Mouse (Mus musculus) heart, postnatal 14 days (tissue): ENCODE results near the gene Npnt. TPM values are rescaled to one million over a fixed set of nuclear protein-coding genes. Genes with fewer than 3 reads are reported as not detected.

Experiments
- DNase-seq, 2 experiments: peaks; one replicate each; pipeline ENCODE4 v3.0.0; 2021 to 2022
- intact Hi-C: fragments of 180-260 bp; cut with DNase I; formaldehyde crosslinking; loops from one replicate; pipeline ENCODE4 v1.15.1; 2025
- long read RNA-seq, 2 experiments: library from polyadenylated mRNA; stranded (forward); transcript quantifications; one replicate each; pipeline ENCODE4 v2.0.0; 2021
- total RNA-seq, 2 experiments: library from RNA; stranded (reverse); gene quantifications; 2 replicates each; pipeline ENCODE4 v1.2.3; 2021

Gene Npnt
- total RNA-seq = 1 to 10 TPM; 3.5 to 5.5 TPM
- long read RNA-seq, experiment 1, full-length matches to known transcripts = 2 of 4 reads
- long read RNA-seq, experiment 1, partial matches to known transcripts = 1 of 4 reads
- long read RNA-seq, experiment 1, other reads (novel, unspliced or antisense) = 1 of 4 reads
- long read RNA-seq, experiment 2, full-length matches to known transcripts = 5 of 7 reads
- long read RNA-seq, experiment 2, partial matches to known transcripts = 2 of 7 reads
- long read RNA-seq, experiment 2, other reads (novel, unspliced or antisense) = 0 of 7 reads

DNA sequence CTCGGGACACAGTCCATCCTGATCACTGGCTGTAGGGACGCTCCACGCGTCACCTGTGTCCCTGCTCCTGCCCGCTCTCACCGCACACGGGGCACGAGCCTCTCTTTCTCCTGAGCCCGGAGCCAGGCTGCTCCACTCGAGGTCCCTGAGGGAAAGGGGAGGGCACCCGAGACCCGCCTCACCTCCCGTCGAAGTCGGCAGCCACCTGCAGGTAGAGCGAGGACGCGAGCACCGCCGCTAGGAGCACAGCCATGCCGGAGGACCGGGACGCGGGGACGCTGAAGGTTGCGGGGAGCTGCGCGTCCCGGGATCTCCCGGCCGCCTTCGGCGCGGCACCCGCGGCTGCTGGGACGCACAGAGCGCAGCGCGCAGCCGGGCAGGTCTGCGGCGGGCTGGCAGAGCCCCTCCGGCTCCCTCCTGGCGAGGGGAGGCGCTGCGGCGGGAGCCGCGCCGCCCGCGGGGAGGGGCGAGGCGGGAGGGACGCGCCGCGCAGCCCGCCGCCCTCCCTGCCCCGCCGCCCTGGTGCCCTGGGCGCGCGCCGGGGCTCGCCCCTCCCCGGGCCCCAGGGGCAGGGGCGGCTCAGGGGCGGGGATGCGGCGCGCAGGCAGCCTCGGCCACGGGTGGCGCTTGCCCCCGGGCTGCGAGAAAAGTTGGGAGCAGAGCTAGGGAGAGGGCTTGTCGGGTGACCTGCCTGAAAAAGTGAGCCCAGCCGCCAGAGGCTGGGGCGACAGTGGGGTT, at the start of gene Npnt:
Gene Npnt, minus strand, starts transcription at position 501 of the 738 bp plus-strand sequence.
- intact Hi-C loops = no loop called here
- DNase-seq = peak; percentile 16 to 38

DNA sequence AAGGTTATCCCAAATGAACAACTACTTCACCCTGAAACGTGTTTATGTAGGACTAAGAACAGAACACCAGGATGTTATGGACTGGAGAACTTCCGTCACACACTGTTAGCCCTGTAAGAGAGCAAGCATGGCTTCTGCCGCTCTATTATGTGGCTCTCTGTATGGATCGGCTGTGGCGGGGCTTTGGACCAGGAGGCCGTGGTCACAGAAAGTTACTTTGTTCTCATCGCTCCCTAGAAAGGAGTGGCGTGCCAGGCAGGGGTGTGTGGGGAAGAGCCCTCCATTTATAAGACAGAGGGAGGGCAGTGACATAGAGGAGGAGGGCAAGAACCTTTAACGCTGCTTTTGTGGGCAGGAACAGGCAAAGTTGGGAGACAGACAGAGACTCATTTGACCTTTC, 46.2 kb upstream of the Npnt start:
- DNase-seq = no peak
- intact Hi-C loops = no loop called here

DNA sequence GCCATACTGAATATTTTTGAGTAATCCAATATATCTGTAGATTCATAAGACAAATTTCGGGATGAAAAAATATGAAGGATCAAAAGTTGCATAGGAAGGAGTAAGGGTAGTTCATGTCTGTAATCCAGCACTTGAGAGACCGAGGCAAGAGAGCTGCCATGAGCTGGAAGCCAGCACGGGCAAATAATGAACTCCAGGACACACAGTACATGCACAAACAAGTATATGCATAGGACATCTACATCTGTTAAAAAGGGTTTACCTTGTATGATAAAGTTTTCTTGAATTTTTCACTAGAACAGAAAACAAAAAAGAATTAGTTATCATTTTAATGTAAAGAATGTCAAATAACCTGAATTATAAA, 45.8 kb upstream of the Npnt start:
- intact Hi-C loops = no loop called here
- DNase-seq = no peak

DNA sequence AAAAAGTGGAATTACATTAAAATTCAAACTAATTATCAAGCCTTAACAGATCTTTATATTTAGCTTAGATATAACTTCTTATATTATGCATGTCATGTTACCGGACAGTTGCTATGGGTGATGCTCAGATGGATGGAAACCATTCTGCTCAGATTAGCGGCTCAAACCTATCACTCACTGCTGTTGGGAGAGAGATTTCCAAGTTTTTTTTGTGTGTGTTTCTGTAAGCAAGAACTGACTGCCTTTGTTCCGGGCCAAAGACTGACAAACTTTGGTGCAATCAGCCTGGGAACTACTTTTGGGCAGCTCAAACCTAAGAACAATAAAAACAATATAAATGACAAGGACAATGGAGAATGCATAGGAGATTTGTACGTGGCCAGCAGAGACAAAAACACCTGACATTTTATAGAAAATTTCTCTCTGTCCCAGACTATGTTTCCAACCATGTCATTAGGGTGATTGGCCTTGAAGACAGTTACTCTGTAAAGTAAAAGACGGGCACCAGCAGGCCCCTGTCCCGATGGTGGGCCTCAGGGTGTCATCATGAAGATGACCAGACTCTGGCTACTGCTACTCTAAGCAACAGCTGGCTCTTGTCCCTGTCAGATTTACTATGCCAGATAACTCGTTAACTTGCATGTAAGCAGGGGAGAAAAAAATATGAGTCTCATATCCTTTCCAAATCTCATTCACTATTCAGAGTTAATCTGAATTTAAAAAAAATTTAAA, 45.2 kb upstream of the Npnt start:
- intact Hi-C loops = no loop called here
- no peak for DNase-seq

DNA sequence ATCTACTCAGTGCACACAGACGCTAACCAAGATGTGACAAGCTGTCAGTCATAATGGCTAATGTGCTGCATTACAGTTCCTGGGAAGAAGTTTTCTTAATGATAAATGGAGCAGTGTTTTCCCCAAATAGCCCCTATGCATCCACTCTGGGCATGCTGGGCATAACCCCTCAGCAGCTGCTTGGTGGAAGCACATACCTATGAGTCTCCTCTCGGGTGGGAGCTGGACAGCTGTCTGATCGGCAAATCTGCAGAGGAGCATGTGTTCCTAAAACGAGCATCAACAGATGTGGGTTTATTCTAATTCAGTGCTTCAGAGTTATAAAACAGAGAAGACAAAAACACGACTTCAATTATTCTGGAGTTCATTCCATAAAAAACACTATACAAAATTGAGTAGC, 36.1 kb upstream of the Npnt start:
- intact Hi-C loops = no loop called here
- DNase-seq = no peak

DNA sequence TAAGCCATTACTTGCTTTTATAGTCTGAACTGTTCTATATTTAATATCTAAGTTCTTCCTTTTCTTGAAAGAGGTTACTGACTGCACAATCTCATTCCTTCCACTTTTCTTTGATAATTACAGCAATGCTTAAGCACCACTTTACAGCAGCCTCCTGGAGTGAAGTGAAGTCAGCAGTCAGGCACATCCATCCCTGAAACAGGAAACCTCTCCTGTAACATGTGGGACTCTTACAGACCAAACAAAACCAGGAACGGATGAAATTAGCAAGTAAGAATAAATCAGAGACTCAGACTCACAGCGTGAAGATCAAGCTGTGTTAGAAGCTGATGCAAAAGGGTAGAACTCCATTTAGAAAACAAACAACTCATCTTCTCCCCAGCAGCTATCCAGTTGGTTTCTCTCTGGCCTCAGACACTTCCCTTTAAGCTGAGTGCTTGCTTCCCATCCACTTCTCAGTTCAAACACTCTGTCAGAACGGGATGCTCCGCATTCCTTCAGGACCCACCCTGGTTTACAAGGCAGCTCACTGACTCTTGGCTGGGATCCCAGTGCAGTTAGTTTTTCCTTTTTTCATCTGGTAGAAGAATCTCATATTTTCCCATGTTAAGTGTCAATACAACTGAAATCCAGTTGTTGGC, 33.9 kb upstream of the Npnt start:
- peak in 1 of 2 experiments; percentile 2 for DNase-seq
- intact Hi-C loops = no loop called here

DNA sequence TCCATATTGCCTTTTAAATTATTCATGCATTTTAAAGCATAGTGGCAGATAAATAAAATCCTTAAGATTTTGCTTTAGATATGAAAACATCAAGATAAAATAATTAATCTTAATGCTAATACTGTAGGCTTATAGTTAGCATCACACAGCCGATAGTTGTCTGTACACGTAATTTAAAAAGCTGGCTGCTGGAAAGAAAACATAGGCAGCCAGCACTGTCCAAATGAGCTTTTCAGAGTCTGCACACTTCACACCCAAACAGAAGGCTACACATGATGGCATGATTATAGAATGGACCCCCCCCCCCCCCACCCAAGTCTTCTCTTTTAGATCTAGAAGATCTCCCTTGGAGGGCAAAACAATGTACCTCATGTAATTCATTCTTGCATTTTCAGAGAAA, 31.9 kb upstream of the Npnt start:
- no peak for DNase-seq
- intact Hi-C loops = no loop called here

DNA sequence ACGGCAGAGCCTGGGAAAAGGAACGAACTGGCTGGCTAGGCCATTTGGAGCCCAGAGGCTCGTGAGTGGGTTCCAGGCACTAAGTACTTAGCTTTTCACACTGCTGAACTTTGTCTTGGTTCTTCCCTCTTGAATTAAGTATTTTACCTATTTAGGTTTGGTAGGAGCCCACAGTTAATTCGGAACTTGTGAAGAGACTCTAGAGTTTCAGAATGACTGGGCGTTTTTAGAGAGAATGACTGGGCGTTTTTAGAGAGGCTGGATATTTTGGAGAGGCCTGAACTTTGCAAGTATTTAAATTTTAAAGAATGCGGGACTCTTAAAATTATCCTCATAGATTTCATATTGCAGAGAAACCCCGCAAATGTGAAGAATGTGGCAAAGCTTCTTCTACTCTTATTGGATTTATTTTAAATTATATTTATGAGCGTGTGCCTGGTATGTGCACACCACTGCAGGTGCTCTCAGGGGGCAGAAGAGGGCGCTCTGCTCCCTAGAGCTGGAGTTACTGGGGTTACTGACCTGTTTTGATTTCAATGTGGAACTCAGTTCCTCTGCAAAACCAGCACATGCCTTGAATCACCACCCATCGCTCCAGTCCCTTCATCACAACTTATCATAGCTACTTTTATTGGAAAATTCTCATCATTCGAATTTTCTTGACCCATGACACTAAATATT, 29.8 kb upstream of the Npnt start:
- DNase-seq = no peak
- intact Hi-C loops = no loop called here

DNA sequence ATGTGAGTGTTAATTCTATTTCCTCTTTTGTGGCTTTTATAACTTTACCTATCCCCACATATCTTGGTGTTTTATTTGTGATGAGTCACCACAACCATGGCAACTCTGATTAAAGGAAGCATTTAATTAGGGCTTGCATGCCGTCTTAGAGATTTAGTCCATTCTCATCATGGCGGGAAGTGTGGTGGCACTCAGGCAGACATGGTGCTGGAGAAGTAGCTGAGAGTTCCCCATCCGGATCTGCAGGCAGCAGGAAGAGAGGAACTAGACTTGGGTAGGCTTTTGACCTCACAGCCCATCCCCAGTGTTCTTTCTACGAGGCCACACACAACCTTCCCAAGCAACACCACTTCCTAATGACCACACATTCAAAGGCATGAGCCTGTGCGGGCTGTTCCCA, 16.2 kb upstream of the Npnt start:
- intact Hi-C loops = no loop called here
- DNase-seq = no peak

DNA sequence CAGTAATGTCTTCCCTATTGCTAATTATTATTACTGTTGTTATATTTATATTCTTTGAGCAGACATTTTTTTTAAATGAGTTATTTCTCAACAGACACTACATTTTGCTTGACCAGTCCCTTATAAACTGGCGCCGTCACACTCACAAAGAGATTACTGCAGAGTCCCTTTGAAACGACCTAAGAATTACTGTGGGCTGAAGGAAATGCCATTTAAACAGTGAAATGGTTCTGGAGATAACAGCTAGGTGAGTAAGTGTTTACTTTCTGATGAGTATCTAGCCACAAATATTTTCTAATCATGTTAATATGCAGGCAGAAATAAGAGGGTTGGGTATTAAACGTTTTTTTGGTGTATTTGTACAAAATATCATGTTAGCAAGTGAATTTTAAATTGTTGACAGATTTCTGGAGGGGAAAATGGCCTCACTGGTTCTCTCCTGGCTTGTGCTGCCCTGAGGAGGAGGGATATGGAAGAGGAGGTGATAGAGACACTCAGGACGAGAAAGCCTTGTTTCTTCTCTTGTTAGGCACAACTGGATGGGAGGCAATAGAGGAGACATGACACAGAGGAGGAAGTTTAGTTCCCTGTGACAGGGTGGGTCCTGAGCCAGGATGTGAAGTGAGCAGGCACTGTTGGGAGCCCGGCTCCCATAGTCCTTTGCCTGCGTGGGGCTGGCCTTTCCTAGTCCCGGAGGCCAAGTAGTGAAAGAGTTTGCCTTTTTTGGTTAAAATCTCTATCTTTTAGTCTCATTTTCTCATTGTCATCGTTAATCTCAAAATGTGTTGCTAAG, 14.8 kb upstream of the Npnt start:
- no peak for DNase-seq
- intact Hi-C loops = no loop called here

DNA sequence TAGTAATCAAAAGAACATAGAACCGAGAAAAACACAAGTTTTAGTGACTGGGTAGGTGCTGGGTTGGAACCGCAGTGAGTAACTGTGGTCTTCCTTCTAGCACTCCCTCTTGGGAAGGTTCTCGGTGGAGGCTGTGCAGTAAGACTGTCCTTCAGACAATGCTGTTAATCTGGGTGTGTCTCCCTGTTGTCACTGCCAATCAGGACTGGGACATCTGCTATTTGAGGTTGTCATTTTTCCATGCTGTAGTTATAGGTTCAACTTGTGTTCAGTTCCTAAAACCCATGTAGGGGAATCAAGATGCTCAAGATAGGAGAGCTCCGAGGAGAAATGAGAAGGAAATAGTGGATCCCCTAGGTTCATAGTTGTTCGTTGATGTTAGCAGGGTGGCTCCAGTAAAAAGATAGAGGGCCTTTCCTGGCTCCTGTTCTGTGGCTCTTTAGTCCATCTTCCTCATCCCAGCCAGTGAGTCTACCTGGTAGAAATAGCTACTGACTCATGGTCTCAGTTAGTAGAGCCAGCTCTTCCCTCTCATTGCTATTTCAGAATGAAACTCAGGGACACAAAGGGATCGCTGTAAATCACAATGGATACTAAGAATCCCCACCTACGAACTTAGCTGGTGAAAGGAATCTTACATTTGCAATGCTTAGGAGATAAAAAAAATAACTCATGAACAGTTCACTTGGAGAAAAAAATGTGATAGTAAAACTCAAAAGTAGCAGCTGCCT, 12.7 kb upstream of the Npnt start:
- DNase-seq = no peak
- intact Hi-C loops = no loop called here

DNA sequence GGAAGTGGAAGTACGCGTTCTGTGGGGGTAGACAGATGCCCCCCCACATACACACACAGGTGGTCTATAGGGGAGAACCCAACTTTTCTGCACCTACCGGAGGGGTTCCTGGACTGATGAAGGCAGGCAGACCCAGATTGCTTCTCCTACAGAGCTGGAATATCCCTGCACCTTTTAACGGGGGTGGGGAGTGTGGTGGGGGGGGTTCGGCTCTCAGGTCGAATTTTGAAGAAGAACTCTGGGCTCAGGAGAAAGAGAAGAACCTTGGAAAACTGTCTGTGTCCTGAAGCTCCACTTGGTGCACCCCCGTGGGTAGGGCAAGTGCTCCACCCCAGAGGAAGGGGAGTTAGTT, 414 bp upstream of the Npnt start:
- intact Hi-C loops = no loop called here

DNA sequence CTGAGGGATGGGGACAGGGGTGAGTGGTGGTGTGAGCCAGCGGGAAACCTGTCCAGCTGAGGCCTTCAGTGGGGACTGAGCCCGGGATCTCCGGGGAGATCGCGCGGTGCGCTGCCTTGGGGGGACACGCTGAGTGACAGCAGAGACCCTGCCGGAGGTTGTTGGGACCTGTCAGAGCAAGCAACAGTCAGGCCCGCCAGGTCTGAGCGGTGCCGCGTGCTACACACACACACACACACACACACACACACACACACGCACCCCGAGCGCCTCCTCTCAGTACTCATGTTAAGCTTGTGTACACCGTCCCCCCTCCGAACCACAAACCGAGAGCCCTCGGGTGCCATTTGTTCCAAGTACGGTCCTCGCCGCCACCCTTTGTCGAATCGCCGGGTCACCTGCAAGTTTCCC, 706 bp downstream of the Npnt start:
- DNase-seq = peak; percentile 6 to 13
- intact Hi-C loops = no loop called here

More for the DNA sequence above, 414 bp upstream of the Npnt start:
- no peak for DNase-seq

DNA sequence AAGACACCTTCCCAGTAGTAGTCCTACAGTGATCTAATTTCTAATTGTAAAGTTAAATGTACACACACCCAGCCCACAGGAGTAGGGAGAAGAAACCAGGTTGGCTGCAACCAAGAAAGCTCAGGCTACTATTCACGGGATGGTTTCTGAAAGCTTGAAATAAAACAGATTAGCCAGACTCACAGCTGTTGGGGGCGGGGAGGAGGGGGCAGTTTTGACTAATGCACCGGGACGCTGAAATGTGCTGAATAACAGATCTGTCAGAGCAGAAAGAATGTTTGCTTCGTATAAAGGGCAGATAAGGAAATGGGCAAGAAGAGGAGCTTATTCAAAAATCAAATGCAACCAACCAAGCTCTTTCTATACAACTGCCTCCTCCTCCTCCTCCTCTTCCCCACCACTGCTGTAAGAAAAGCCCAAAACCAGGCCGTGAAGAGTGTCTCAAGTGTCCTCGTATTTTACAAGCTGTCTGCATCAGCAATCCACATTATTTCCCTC, 1.7 kb downstream of the Npnt start:
- no peak for DNase-seq
- intact Hi-C loops = no loop called here

DNA sequence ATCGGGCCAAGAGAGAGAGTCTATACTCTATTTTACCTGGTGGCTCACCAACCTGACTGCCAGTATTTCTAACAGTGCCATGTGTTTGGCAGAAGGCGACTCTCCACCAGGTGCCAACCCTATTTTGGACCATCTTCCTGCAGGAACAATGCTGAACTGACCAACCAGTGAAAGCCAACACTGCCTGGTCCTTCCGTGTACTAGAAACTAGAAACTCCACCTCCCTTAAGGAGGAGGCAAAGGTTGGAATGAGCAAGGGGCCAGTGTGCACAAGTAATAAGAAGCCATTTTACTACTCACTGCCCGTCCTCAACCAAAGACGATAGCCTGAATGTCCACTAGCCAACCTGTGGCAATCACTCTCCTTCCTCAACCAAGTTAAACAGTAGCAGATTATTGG, 4.0 kb downstream of the Npnt start:
- no peak for DNase-seq
- intact Hi-C loops = no loop called here

DNA sequence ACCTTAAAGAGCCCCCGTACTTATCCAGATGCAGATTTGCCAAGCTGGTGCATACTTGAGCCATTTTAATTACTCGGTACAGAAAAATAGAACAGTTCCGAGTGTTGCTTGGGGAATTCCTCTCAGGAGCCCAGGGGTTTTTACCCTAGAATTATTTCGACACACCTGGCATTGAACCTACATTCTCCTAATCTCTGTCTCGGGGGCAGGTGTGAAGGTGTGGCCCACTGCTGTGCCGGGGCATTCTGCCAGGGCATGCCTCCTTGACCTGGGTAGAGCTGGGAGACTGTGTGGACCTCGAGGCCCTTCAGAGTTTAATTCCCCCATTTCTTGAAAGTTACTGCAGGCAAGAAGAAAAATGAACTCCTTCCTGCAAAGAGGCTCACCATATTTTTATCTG, 4.4 kb downstream of the Npnt start:
- intact Hi-C loops = no loop called here
- no peak for DNase-seq

DNA sequence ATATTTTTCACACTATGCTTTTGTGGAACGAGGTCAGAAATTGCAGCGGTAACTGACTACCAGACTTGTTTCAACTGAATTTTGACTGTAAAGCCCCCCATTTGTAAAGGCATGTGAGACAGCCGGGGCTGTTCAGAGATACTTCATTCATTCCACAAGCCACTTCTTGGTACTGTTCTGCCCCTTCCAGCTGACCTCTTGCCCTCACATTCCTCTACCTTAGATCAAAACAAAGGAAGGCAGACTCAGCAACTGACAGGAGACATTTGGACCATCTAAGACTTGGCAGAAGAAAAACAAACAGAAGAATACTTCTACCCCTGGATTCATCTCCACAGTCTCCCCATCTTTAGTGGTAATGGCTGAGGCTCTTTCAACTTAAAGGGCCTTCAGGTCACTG, 5.5 kb downstream of the Npnt start:
- no peak for DNase-seq
- intact Hi-C loops = no loop called here

DNA sequence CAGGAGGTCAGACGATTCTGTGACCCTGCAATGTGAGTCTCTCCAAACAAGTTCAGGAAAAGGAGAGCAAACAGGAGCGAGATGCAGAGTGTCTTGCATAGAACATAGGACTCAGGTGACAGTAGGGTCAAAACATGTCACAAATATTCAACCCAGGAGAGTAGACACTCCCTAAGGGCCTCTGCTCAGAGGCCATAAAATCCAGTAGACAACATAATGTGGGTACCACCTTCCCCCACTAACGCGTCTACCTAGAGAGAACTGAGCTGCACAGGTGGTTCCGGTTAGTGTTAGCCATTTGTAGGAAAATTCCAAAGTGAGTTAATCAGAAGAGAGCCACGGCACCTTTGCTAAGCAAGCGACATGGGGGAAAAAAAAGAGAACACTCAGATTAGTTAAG, 5.9 kb downstream of the Npnt start:
- no peak for DNase-seq
- intact Hi-C loops = no loop called here

DNA sequence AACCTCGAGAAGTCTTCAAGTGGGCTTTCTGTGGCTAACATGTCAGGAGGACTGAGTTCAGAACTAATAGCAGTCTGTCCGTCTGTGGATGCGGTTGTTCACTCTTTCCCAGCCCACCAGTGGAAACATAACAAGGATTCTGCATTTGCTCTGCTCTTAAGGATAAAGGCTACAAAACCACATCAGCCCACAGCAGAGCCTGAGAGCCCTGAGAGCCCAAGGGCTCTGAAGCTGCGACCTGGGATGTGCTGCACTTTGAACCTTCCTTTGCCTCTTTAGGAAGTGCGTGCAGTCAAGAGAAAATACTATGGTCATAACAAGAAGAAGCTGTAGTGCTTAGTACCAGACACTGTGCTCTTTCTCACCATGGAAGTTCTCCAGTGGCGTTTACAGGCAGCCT, 7.3 kb downstream of the Npnt start:
- intact Hi-C loops = no loop called here
- DNase-seq = no peak
